Mouse (Mus musculus) lung, embryonic 16.5 days (tissue): ENCODE results near the gene Cntn5. TPM values are rescaled to one million over a fixed set of nuclear protein-coding genes. Genes with fewer than 3 reads are reported as not detected.

Experiments
- microRNA-seq: library from miRNA; unstranded; fragments of <30 nt; microRNA quantifications from one replicate; pipeline ENCODE4, GENCODE M21; 2016
- polyA plus RNA-seq: library from polyadenylated mRNA; unstranded; fragments of >200 nt; fragmentation: Nextera tagmentation; extraction: Ambion mirVana; gene quantifications from 2 replicates; pipeline ENCODE4 v1.2.1, GENCODE M21; 2015

Cntn5 gene
- polyA plus RNA-seq, 1 experiment from 2014 or later, result 0.69 TPM

Small RNA genes lying within 50 kb of the gene (microRNA-seq; reads per million reads assigned to microRNA genes)
- not detected for gene Gm24496
- gene Gm25086, result not detected
- gene Gm26195, result not detected
- gene Mir6237, result not detected
